Mouse (Mus musculus): ENCODE results near the gene Rspry1. TPM values are rescaled to one million over a fixed set of nuclear protein-coding genes. Genes with fewer than 3 reads are reported as not detected.

Gene Rspry1
- polyA plus RNA-seq, 1 experiment from 2014 or later: 33.6 TPM

DNA sequence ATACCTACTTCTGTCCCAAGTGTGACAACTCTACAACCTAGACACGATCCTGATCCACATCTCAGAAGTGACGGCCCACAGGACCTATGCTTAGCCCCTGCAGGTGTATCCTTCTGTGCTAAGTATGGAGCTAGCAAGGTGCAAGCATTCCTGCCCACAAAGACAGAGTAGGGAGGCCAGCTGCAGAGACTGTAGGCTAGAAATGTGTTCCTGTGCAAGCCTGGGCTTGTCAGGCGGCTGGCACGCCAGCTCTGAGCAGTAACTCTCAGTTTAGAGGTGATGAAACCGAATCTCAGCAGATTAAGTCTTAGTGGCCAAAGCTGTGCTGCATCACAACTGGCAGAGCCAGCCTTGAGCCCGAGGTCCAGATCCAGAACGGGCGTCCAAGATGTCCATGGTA, 33.6 kb upstream of the Rspry1 start:
- WGBS: 80% methylated on average over 8 of the region's 8 CpGs

DNA sequence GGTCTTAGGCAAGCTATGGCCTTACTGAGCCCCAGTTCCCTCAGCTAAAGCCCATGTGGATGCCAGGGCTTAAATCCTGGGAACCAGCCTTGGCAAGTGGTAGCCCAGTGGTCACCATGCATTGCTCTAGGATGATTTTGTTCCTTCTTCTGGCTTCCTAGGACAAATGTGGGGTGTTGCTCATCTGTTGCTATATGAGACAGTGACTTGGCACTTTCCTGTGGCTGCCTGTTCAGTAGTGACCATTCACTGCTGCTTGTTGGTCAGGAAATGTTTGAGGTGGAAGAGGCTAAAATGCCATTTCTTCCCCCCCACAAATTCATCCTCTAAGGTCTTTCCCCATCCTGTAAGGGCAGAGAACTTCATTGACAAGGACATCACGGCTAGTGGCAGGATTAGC, 32.3 kb upstream of the Rspry1 start:
- Histone ChIP-seq H3K27ac (replicated peaks; ENCODE audit: low read depth, low read length) (no peak overlapping the region), H3K27me3 (replicated peaks; ENCODE audit: control insufficient read depth, insufficient read depth, low read length) (no peaks in the 10 kb centered on the region), H3K4me2 (ENCODE audit: low read depth, low read length) (no peak overlapping the region), H3K9me3 (ENCODE audit: control insufficient read depth, low read length) (no peaks in the 10 kb centered on the region), H3K4me3 (ENCODE audit: low read depth, low read length) (no peak overlapping the region), H3K4me1 (ENCODE audit: control insufficient read depth, insufficient read depth, low read length) (0 out of 2 replicates have a peak, but pooled peaks cover 5% of the 10 kb centered on the region), H3K9ac (ENCODE audit: low read depth, low read length) (no peak overlapping the region), H3K36me3 (ENCODE audit: control insufficient read depth, insufficient read depth, low read length) (peaks cover 24% of the 10 kb centered on the region)
- WGBS: 64% methylated on average over 1 of the region's 1 CpGs
- DNase-seq (ENCODE audit: low spot score) (no peak), ATAC-seq (ENCODE audit: low read depth) (no peak)

More for the DNA sequence above, 33.6 kb upstream of the Rspry1 start:
- Histone ChIP-seq H3K4me2 (ENCODE audit: low read depth, low read length) (no peak overlapping the region), H3K36me3 (ENCODE audit: control insufficient read depth, insufficient read depth, low read length) (peaks cover 12% of the 10 kb centered on the region; the same call in 1 of the 2 replicates), H3K9me3 (ENCODE audit: control insufficient read depth, low read length) (no peaks in the 10 kb centered on the region), H3K4me1 (ENCODE audit: control insufficient read depth, insufficient read depth, low read length) (0 out of 2 replicates have a peak, but pooled peaks cover 5% of the 10 kb centered on the region), H3K27me3 (replicated peaks; ENCODE audit: control insufficient read depth, insufficient read depth, low read length) (no peaks in the 10 kb centered on the region), H3K27ac (replicated peaks; ENCODE audit: low read depth, low read length) (no peak overlapping the region), H3K9ac (ENCODE audit: low read depth, low read length) (no peak overlapping the region), H3K4me3 (ENCODE audit: low read depth, low read length) (no peak overlapping the region)
- DNase-seq (ENCODE audit: low spot score): no peak
- ATAC-seq (ENCODE audit: low read depth): peak; percentile 55; the same call in 1 of the 2 replicates

DNA sequence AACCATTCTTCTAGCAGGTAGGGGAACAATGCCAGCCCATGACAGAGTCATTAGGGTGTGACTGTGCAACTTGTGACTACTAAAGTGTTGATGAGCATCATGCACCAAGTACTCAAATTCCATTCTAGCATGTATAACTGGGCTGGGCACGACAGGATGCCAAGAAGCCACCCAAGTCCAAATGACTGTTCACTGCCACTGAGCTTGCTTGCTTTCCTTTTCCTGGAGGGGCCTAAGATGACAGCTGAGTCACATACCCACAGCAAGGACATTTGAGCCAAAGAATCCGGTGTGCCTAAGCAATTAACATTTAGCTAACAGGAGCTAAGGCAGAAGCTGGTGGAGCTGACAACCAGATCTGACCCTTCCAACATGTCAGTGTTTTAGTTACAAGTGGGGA, 29.8 kb upstream of the Rspry1 start:
- no peak for DNase-seq (ENCODE audit: low spot score)
- Histone ChIP-seq H3K9me3 (ENCODE audit: control insufficient read depth, low read length) (no peaks in the 10 kb centered on the region), H3K4me3 (ENCODE audit: low read depth, low read length) (no peak overlapping the region), H3K27me3 (replicated peaks; ENCODE audit: control insufficient read depth, insufficient read depth, low read length) (no peaks in the 10 kb centered on the region), H3K4me2 (ENCODE audit: low read depth, low read length) (no peak overlapping the region), H3K4me1 (ENCODE audit: control insufficient read depth, insufficient read depth, low read length) (0 out of 2 replicates have a peak, but pooled peaks cover 5% of the 10 kb centered on the region), H3K27ac (replicated peaks; ENCODE audit: low read depth, low read length) (no peak overlapping the region), H3K9ac (ENCODE audit: low read depth, low read length) (no peak overlapping the region), H3K36me3 (ENCODE audit: control insufficient read depth, insufficient read depth, low read length) (peaks cover 48% of the 10 kb centered on the region)
- ATAC-seq (ENCODE audit: low read depth): no peak
- WGBS: 78% methylated on average over 2 of the region's 2 CpGs

DNA sequence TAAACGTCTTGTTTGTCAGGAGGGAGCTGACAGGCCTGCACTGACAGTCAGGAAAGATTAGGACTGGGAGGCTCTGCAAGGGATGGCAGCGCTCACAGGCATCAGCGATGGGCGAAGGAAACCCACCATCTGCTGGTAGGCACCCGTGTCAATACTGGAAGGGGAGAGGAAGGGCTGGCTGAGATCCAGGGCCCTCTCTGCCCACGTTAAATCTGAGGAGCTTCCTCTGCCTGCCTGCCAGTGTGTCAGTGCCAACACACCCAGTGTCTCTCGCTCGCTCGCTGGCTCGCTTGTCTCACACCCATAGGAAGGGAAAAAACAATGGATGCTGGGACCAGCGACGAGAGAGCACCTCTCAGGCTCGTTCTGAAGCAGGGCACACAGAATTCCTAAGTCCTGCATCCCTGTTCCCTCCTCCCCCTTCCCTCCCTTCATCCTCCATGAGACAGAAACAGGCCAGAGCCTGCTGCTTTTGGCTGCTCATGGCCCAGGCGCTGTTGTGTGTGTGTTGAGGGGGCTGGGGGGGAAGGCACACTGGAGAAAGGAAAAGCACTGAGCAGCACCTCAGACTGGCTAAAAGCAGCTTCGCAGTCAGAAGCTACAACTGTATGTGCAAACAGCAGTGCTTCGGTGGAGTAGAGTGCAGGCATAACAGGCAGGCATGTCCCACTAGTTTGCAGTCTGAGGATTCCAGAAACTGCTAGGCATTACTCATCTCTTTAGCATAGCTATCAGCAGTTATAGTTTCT, 27.4 kb upstream of the Rspry1 start:
- no peak for DNase-seq (ENCODE audit: low spot score)
- Histone ChIP-seq H3K4me1 (ENCODE audit: control insufficient read depth, insufficient read depth, low read length) (no peaks in the 10 kb centered on the region), H3K36me3 (ENCODE audit: control insufficient read depth, insufficient read depth, low read length) (peaks cover 72% of the 10 kb centered on the region), H3K27me3 (replicated peaks; ENCODE audit: control insufficient read depth, insufficient read depth, low read length) (no peaks in the 10 kb centered on the region), H3K9me3 (ENCODE audit: control insufficient read depth, low read length) (no peaks in the 10 kb centered on the region), H3K9ac (ENCODE audit: low read depth, low read length) (no peak overlapping the region), H3K27ac (replicated peaks; ENCODE audit: low read depth, low read length) (no peak overlapping the region), H3K4me3 (ENCODE audit: low read depth, low read length) (no peak overlapping the region), H3K4me2 (ENCODE audit: low read depth, low read length) (no peak overlapping the region)
- no peak; the same call in 1 of the 2 replicates for ATAC-seq (ENCODE audit: low read depth)
- WGBS: 86% methylated on average over 16 of the region's 16 CpGs

DNA sequence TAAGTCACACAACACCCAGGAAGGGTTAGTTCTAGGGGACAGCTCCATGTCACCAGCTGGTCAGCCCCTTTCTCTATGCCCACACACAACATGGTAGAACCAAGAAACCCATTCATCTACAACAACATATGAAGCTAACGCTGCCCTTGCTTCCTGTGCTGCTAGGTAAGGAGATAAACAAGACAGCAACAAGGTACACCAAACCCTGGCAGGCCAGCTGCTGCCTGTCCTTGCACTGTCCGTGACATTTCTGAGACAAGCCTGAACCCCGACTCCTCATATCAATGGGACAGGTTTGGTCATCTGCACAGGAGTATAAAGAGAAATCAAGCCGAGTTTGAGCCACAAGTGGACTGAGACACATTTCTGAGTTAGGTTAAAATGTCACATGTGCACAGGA, 26.6 kb upstream of the Rspry1 start:
- no peaks in the 10 kb centered on the region for H3K9me3 ChIP-seq (ENCODE audit: control insufficient read depth, low read length)
- 93% methylated on average over 4 of the region's 4 CpGs for WGBS
- H3K27me3 ChIP-seq (replicated peaks; ENCODE audit: control insufficient read depth, insufficient read depth, low read length): no peaks in the 10 kb centered on the region
- H3K9ac ChIP-seq (ENCODE audit: low read depth, low read length): no peak overlapping the region
- peaks cover 77% of the 10 kb centered on the region for H3K36me3 ChIP-seq (ENCODE audit: control insufficient read depth, insufficient read depth, low read length)
- no peaks in the 10 kb centered on the region for H3K4me1 ChIP-seq (ENCODE audit: control insufficient read depth, insufficient read depth, low read length)
- ATAC-seq (ENCODE audit: low read depth) (no peak), DNase-seq (ENCODE audit: low spot score) (no peak)
- no peak overlapping the region for H3K27ac ChIP-seq (replicated peaks; ENCODE audit: low read depth, low read length)
- no peak overlapping the region for H3K4me2 ChIP-seq (ENCODE audit: low read depth, low read length)
- H3K4me3 ChIP-seq (ENCODE audit: low read depth, low read length): no peak overlapping the region

DNA sequence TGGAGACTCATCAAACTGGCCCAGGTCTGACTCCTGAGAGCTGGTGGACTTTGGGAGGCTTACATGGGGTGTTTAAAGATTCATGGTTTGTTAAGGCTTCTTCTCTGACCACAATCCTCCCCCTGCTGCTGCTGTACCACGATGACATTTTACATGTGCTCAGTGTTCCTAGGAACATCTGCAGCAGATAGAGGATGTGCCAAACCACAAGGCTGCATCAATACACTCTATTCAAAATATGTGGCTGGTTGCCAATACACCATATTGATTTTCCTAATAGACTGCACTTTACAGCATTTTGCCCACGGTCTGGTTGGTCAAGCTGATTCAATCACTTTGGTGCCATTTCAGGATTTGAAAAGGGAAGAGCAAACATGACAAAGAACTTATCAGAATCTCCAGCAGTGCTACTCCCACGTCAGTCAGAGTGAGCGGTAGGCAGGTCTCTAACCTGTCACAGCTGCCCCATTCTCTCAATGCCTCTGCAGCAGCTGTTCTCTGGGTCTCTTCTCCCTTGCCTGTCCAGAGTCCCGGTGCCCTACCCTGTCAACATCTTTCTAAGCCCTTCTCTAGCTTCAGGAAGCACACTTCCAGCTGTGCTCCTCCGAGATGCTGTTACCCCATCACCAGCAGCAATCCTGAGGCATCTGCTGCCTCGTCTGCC, 19.8 kb upstream of the Rspry1 start:
- H3K4me3 ChIP-seq (ENCODE audit: low read depth, low read length): no peak overlapping the region
- 75% methylated on average over 7 of the region's 7 CpGs for WGBS
- DNase-seq (ENCODE audit: low spot score) (peak; percentile 26), ATAC-seq (ENCODE audit: low read depth) (no peak)
- no peaks in the 10 kb centered on the region for H3K9me3 ChIP-seq (ENCODE audit: control insufficient read depth, low read length)
- H3K27ac ChIP-seq (replicated peaks; ENCODE audit: low read depth, low read length): no peak overlapping the region
- no peaks in the 10 kb centered on the region for H3K4me1 ChIP-seq (ENCODE audit: control insufficient read depth, insufficient read depth, low read length)
- H3K27me3 ChIP-seq (replicated peaks; ENCODE audit: control insufficient read depth, insufficient read depth, low read length): no peaks in the 10 kb centered on the region
- no peak overlapping the region for H3K9ac ChIP-seq (ENCODE audit: low read depth, low read length)
- no peak overlapping the region for H3K4me2 ChIP-seq (ENCODE audit: low read depth, low read length)
- peaks cover 92% of the 10 kb centered on the region for H3K36me3 ChIP-seq (ENCODE audit: control insufficient read depth, insufficient read depth, low read length)

DNA sequence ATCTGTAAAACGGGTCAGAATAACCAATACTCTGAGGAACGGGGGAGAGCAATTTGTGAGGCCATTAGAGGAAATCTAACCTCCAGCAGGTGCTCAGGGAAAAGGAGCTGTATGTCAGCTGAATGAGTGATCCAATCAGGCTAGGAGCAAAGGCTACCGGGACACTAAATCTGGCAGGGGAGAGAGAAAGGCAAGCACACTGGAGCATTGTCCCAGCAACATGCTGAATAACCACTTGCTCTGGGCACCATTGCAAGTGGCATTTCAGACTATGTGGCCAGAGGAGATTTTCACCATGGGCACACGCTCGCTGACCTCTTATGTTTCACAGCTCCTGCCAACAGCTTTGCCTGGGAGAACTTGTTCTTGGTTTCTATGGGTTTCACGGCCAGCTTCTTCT, 19.2 kb upstream of the Rspry1 start:
- Histone ChIP-seq H3K9ac (ENCODE audit: low read depth, low read length) (no peak overlapping the region), H3K27ac (replicated peaks; ENCODE audit: low read depth, low read length) (no peak overlapping the region), H3K27me3 (replicated peaks; ENCODE audit: control insufficient read depth, insufficient read depth, low read length) (no peaks in the 10 kb centered on the region), H3K36me3 (ENCODE audit: control insufficient read depth, insufficient read depth, low read length) (peaks cover 92% of the 10 kb centered on the region), H3K4me2 (ENCODE audit: low read depth, low read length) (no peak overlapping the region), H3K4me1 (ENCODE audit: control insufficient read depth, insufficient read depth, low read length) (no peaks in the 10 kb centered on the region), H3K4me3 (ENCODE audit: low read depth, low read length) (no peak overlapping the region), H3K9me3 (ENCODE audit: control insufficient read depth, low read length) (no peaks in the 10 kb centered on the region)
- ATAC-seq (ENCODE audit: low read depth): no peak
- WGBS: 88% methylated on average over 6 of the region's 6 CpGs
- DNase-seq (ENCODE audit: low spot score): no peak

DNA sequence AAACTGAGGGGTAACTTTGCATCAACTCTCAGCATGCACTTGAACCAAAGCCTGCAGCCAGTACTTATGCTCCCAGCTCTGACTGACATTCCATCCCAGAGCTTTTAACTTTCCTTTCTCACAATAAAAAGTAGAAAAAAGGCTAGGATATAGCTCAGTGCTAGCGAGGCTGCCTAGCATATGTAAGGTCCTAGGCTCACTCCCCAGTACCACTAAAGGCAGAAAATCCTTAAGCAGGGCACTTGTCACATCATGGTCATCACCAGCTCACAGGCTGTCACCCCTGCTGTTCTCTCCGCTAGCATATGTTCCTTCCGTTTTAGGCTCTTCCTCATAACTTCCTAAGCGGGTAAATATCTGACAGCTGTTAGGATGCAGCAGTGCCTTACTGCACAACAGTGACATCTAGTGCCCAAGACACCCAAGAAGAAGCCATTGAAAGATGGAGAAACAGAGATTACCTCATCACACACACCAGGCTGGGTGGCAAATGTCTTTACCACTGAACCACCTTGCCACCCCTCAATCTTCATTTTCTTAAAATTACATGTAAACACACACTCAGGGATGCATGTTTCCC, 17.4 kb upstream of the Rspry1 start:
- ATAC-seq (ENCODE audit: low read depth) (peak; percentile 47; the same call in 1 of the 2 replicates), DNase-seq (ENCODE audit: low spot score) (peak; percentile 79)
- Histone ChIP-seq H3K9me3 (ENCODE audit: control insufficient read depth, low read length) (no peaks in the 10 kb centered on the region), H3K4me1 (ENCODE audit: control insufficient read depth, insufficient read depth, low read length) (no peaks in the 10 kb centered on the region), H3K9ac (ENCODE audit: low read depth, low read length) (no peak overlapping the region), H3K27me3 (replicated peaks; ENCODE audit: control insufficient read depth, insufficient read depth, low read length) (no peaks in the 10 kb centered on the region), H3K4me3 (ENCODE audit: low read depth, low read length) (no peak overlapping the region), H3K27ac (replicated peaks; ENCODE audit: low read depth, low read length) (no peak overlapping the region), H3K4me2 (ENCODE audit: low read depth, low read length) (no peak overlapping the region), H3K36me3 (ENCODE audit: control insufficient read depth, insufficient read depth, low read length) (peaks cover 92% of the 10 kb centered on the region)
- 43% methylated on average over 4 of the region's 4 CpGs for WGBS

All from embryonic facial prominence, embryonic 14.5 days (tissue).